Mouse (Mus musculus) midbrain, embryonic 13.5 days (tissue): ENCODE results near the gene Atg7. TPM values are rescaled to one million over a fixed set of nuclear protein-coding genes. Genes with fewer than 3 reads are reported as not detected.

ENCODE experiments used
- ATAC-seq: fragments of 200-750 bp; cut with Nextera tagmentation; 2 replicates; pipeline ENCODE4 v1.8.0; 2017; ENCODE audit warnings: mild to moderate bottlenecking, moderate TSS enrichment, moderate library complexity
- H3K27ac ChIP-seq: fragments of 300-500 bp; sonication (generic); 2 replicates; pipeline ENCODE4 v1.5.1; 2015; ENCODE audit warnings: inconsistent platforms, mild to moderate bottlenecking, moderate library complexity
- H3K27me3 ChIP-seq: fragments of 300-500 bp; sonication (generic); 2 replicates; pipeline ENCODE4 v1.6.1; 2015; ENCODE audit warnings: mild to moderate bottlenecking, inconsistent platforms
- H3K36me3 ChIP-seq: fragments of 300-500 bp; sonication (generic); 2 replicates; pipeline ENCODE4 v1.6.1; 2015; ENCODE audit warnings: mild to moderate bottlenecking, inconsistent platforms
- H3K4me1 ChIP-seq: fragments of 300-500 bp; sonication (generic); replicated peaks from 2 replicates; pipeline ENCODE4 v1.6.1; 2015; ENCODE audit warnings: inconsistent platforms
- H3K4me2 ChIP-seq: fragments of 300-500 bp; sonication (generic); replicated peaks from 2 replicates; pipeline ENCODE4 v1.6.1; 2015; ENCODE audit warnings: moderate library complexity, mild to moderate bottlenecking, inconsistent platforms
- H3K4me3 ChIP-seq: fragments of 300-500 bp; sonication (generic); replicated peaks from 2 replicates; pipeline ENCODE4 v1.5.1; 2015; ENCODE audit warnings: mild to moderate bottlenecking, inconsistent platforms
- H3K9ac ChIP-seq: fragments of 300-500 bp; sonication (generic); replicated peaks from 2 replicates; pipeline ENCODE4 v1.6.1; 2015; ENCODE audit warnings: mild to moderate bottlenecking, inconsistent platforms
- H3K9me3 ChIP-seq: fragments of 300-500 bp; sonication (generic); 2 replicates; pipeline ENCODE4 v1.6.1; 2016; ENCODE audit warnings: mild to moderate bottlenecking, inconsistent platforms
- WGBS: fragments of 180-500 bp; shearing (Covaris S2); methylation state at CpG from one replicate; pipeline ENCODE4 v1.1.7; 2015; 5-methylcytosine and 5-hydroxymethylcytosine counted together
- polyA plus RNA-seq: library from polyadenylated mRNA; unstranded; fragments of >200 nt; fragmentation: Nextera tagmentation; extraction: Ambion mirVana; gene quantifications from 2 replicates; pipeline ENCODE4 v1.2.1, GENCODE M21; 2015

The Atg7 gene
- polyA plus RNA-seq, 1 experiment from 2014 or later, result 19.1 TPM

DNA sequence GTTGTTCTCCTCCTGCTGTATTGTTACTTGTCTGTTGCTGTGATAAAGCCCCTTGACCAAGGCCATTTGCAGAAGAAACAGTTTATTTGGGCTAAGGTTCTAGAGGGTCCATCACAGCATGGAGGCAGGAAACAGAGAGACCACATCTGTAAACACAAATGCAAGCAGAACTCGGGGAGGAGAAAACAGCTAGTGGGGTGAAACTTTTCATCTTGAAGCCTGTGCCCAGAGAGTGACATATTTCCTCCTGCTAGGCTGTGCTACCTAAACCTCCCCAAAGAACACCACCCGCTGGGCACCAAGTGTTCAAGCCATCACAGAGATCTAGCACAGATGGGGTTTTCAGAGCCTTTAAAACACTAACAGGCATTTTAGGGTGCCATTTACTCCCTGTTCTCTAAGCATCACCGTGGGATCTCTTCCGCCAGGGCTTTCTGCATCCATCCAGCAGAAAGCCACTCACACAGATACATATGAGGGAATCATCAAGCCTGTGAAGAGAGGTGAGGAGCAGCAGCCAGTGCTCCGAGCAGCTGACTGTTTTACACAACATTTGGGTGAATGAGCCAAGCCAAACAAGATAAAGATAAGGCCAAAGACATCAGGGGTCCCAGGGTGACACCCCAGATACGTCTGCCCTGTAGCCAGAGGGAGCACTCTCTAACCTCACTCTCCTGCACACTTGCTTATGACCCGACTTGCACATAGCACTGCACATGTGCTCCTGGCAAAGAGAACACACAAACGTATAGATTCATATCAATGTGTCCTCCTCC lies 262.5 kb downstream of the Atg7 start:
- Histone ChIP-seq H3K9me3 (no peaks in the 10 kb centered on the region), H3K9ac (no peak overlapping the region), H3K36me3 (no peaks in the 10 kb centered on the region), H3K4me2 (no peak overlapping the region), H3K27ac (no peak overlapping the region), H3K4me3 (no peak overlapping the region), H3K4me1 (peaks cover 79% of the 10 kb centered on the region), H3K27me3 (no peaks in the 10 kb centered on the region)
- no peak for ATAC-seq
- 86% methylated on average over 8 of the region's 8 CpGs for WGBS

DNA sequence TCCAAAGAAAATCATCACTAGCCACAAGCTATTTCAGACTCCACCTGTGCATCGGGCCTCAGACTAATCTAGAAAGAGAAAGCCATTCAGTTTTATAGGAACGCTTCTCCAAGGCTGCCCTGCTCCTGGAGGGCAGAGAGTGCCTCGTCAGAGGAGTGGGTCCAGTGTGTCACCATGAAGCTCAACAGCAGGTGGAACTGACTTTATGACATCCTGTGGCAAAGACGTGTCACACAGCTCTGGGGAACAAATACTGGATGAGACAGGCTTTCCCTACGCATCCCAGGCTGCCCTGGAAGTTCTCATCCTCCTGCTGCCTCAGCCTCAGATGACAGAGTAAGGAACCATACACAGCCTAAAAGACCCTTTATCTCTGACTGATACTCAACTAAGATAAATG lies 263.3 kb downstream of the Atg7 start:
- 82% methylated on average over 5 of the region's 5 CpGs for WGBS
- H3K9me3 ChIP-seq, result no peaks in the 10 kb centered on the region

DNA sequence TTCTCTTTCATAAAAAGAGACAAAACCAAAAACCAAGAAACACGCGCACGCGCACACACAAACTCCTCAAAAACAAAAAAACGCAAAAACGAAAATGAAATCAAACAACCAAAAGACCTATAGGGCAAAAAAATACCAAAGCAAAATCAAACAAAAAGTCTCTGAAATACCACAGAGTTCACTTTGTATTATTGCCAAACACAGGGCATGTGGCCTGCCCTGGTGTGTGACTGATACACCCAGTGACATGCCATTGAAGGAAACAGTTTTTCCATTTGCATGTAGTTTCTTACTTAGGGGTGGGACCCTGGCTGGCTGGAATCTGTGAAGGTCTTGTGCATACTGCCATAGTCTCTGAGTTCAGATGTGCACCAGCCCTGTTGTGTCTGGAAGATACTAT lies 264.6 kb downstream of the Atg7 start:
- H3K4me1 ChIP-seq, result peaks cover 71% of the 10 kb centered on the region
- no peaks in the 10 kb centered on the region for H3K36me3 ChIP-seq
- H3K4me3 ChIP-seq, result no peak overlapping the region
- H3K27ac ChIP-seq, result no peak overlapping the region
- WGBS, result 89% methylated on average over 6 of the region's 6 CpGs
- ATAC-seq, result no peak
- no peak overlapping the region for H3K4me2 ChIP-seq
- no peaks in the 10 kb centered on the region for H3K9me3 ChIP-seq
- H3K9ac ChIP-seq, result no peak overlapping the region
- H3K27me3 ChIP-seq, result no peaks in the 10 kb centered on the region

More for the DNA sequence above, 263.3 kb downstream of the Atg7 start:
- H3K36me3 ChIP-seq, result no peaks in the 10 kb centered on the region
- H3K27me3 ChIP-seq, result no peaks in the 10 kb centered on the region
- no peak for ATAC-seq
- no peak overlapping the region for H3K9ac ChIP-seq
- H3K4me2 ChIP-seq, result no peak overlapping the region
- H3K4me3 ChIP-seq, result no peak overlapping the region
- H3K4me1 ChIP-seq, result peaks cover 71% of the 10 kb centered on the region
- no peak overlapping the region for H3K27ac ChIP-seq

DNA sequence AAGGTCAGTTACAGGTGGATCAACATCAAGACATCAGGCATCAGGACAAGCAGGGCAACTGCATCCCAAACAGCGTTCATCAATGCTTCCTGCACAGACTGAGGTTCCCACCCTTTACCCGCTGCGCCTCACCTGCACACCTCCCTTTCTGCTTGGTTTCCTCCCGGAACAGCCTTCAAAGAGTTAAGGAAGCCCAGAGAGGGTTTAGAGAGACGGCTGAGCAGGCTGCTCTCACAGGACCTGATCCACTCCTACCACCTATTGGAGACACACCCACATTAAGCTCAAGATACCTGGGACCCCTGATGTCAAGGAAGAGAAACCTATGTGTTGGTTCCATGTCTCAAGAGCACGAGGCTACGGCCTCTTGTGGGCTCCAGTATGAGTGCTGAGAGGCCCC lies 266.9 kb downstream of the Atg7 start:
- Histone ChIP-seq H3K27me3 (no peaks in the 10 kb centered on the region), H3K9ac (no peak overlapping the region), H3K4me1 (peaks cover 74% of the 10 kb centered on the region), H3K4me3 (no peak overlapping the region), H3K4me2 (no peak overlapping the region), H3K27ac (no peak overlapping the region), H3K36me3 (no peaks in the 10 kb centered on the region), H3K9me3 (no peaks in the 10 kb centered on the region)
- no peak for ATAC-seq
- WGBS, result 92% methylated on average over 7 of the region's 7 CpGs

Other genes starting within 250 kb of the Atg7 start
- gene Hrh1, start 245.2 kb upstream of the Atg7 start, polyA plus RNA-seq, result 0.35 and 0.52 TPM in 2 replicates